Mouse (Mus musculus) liver, postnatal 0 days (tissue): ENCODE results near the gene Ttll5.

Source experiments
- CTCF ChIP-seq: sonication (generic); IDR thresholded peaks from 2 replicates; pipeline ENCODE4 v1.5.1; 2016; ENCODE audit warnings: antibody characterized with exemption, low read depth
- EP300 ChIP-seq: IDR thresholded peaks from 2 replicates; pipeline ENCODE4 v1.6.1; 2016; ENCODE audit warnings: antibody characterized with exemption, low read depth, mild to moderate bottlenecking

DNA sequence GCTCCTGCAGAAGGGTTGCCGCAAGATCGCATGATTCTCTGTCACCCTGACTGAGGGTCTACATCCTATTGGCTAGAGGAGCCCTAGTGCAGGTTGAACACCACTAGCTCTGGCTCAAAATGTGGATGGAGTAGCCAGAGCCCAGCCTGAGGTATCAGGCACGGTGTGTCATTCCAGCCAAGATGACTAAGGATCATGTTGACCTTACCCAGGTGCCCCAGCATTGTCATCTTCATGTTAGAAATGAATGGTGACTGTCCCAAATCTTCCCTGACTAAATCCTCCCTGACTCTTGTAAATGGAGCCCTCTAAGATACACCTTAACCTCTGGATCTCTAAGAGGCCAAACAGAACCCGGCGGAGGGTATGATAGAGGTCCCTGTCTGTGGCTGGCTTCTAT lies 44.8 kb upstream of the Ttll5 start:
- TF ChIP-seq CTCF (no peak), EP300 (no peak)
